Mouse (Mus musculus) neural tube, embryonic 14.5 days (tissue): Measurements from ENCODE around the gene Wnt3a. TPM values are rescaled to one million over a fixed set of nuclear protein-coding genes. Genes with fewer than 3 reads are reported as not detected.

Experiments
- ATAC-seq: fragments of 200-750 bp; cut with Nextera tagmentation; 2 replicates; pipeline ENCODE4 v1.8.0; 2017; ENCODE audit warnings: low read depth, mild to moderate bottlenecking, moderate TSS enrichment, moderate library complexity
- H3K27ac ChIP-seq: fragments of 300-500 bp; sonication (generic); 2 replicates; pipeline ENCODE4 v1.5.1; 2014; ENCODE audit warnings: low read depth, mild to moderate bottlenecking, control low read depth, low read length, moderate library complexity, mixed read lengths
- H3K27me3 ChIP-seq: fragments of 300-500 bp; sonication (generic); 2 replicates; pipeline ENCODE4 v1.6.1; 2014; ENCODE audit warnings: low read length; ENCODE audit not compliant: control insufficient read depth, insufficient read depth
- H3K36me3 ChIP-seq: fragments of 300-500 bp; sonication (generic); 2 replicates; pipeline ENCODE4 v1.6.1; 2014; ENCODE audit warnings: low read length, mixed read lengths; ENCODE audit not compliant: control insufficient read depth, insufficient read depth
- H3K4me1 ChIP-seq: fragments of 300-500 bp; sonication (generic); 2 replicates; pipeline ENCODE4 v1.6.1; 2014; ENCODE audit warnings: low read length; ENCODE audit not compliant: control insufficient read depth, insufficient read depth
- H3K4me2 ChIP-seq: fragments of 300-500 bp; sonication (generic); 2 replicates; pipeline ENCODE4 v1.6.1; 2014; ENCODE audit warnings: mild to moderate bottlenecking, low read depth, low read length, control low read depth
- H3K4me3 ChIP-seq: fragments of 300-500 bp; sonication (generic); 2 replicates; pipeline ENCODE4 v1.5.1; 2014; ENCODE audit warnings: low read depth, low read length, control low read depth, mixed read lengths
- H3K9ac ChIP-seq: fragments of 300-500 bp; sonication (generic); replicated peaks from 2 replicates; pipeline ENCODE4 v1.6.1; 2014; ENCODE audit warnings: low read depth, mild to moderate bottlenecking, control low read depth, low read length, mixed read lengths
- H3K9me3 ChIP-seq: fragments of 300-500 bp; sonication (generic); 2 replicates; pipeline ENCODE4 v1.6.1; 2016; ENCODE audit warnings: low read length; ENCODE audit not compliant: control insufficient read depth
- WGBS: fragments of 180-500 bp; shearing (Covaris S2); extraction: QIAGEN DNeasy Blood & Tissue Kit; methylation state at CpG from one replicate; pipeline ENCODE4 v1.1.7; 2014; 5-methylcytosine and 5-hydroxymethylcytosine counted together
- polyA plus RNA-seq: library from polyadenylated mRNA; unstranded; fragments of >200 nt; fragmentation: Nextera tagmentation; extraction: Ambion mirVana; gene quantifications from 2 replicates; pipeline ENCODE4 v1.2.1, GENCODE M21; 2014

Gene Wnt3a
- polyA plus RNA-seq, 1 experiment from 2014 or later: 0.12 TPM

GRCm38 (mm10) chr11:59278047-59278446 is 12.5 kb downstream of the Wnt3a start:
- no peaks in the 10 kb centered on the region for H3K36me3 ChIP-seq
- 83% methylated on average over 4 of the region's 4 CpGs for WGBS
- no peak overlapping the region for H3K27ac ChIP-seq
- no peaks in the 10 kb centered on the region for H3K27me3 ChIP-seq
- no peak overlapping the region for H3K4me3 ChIP-seq
- no peaks in the 10 kb centered on the region for H3K9me3 ChIP-seq
- H3K4me1 ChIP-seq: no peaks in the 10 kb centered on the region
- no peak for ATAC-seq
- no peak overlapping the region for H3K4me2 ChIP-seq
- H3K9ac ChIP-seq: no peak overlapping the region

GRCm38 (mm10) chr11:59276877-59277276 is 13.7 kb downstream of the Wnt3a start:
- no peaks in the 10 kb centered on the region for H3K36me3 ChIP-seq
- 69% methylated on average over 2 of the region's 2 CpGs for WGBS

GRCm38 (mm10) chr11:59274184-59274583 is 16.4 kb downstream of the Wnt3a start:
- H3K9ac ChIP-seq: no peak overlapping the region
- no peaks in the 10 kb centered on the region for H3K27me3 ChIP-seq
- WGBS: 84% methylated on average over 3 of the region's 3 CpGs
- H3K9me3 ChIP-seq: no peaks in the 10 kb centered on the region
- no peak for ATAC-seq
- no peak overlapping the region for H3K4me3 ChIP-seq
- no peak overlapping the region for H3K27ac ChIP-seq
- H3K4me2 ChIP-seq: no peak overlapping the region
- H3K36me3 ChIP-seq: no peaks in the 10 kb centered on the region
- H3K4me1 ChIP-seq: no peaks in the 10 kb centered on the region

More at GRCm38 (mm10) chr11:59276877-59277276, 13.7 kb downstream of the Wnt3a start:
- no peak overlapping the region for H3K27ac ChIP-seq
- no peak overlapping the region for H3K4me2 ChIP-seq
- H3K4me1 ChIP-seq: no peaks in the 10 kb centered on the region
- ATAC-seq: no peak
- H3K4me3 ChIP-seq: no peak overlapping the region
- no peak overlapping the region for H3K9ac ChIP-seq
- no peaks in the 10 kb centered on the region for H3K27me3 ChIP-seq
- H3K9me3 ChIP-seq: no peaks in the 10 kb centered on the region

- H3K27me3 ChIP-seq: no peaks in the 10 kb centered on the region
- H3K27ac ChIP-seq: no peak overlapping the region
- no peaks in the 10 kb centered on the region for H3K36me3 ChIP-seq
- no peaks in the 10 kb centered on the region for H3K9me3 ChIP-seq
- H3K4me2 ChIP-seq: no peak overlapping the region
- H3K9ac ChIP-seq: no peak overlapping the region
- H3K4me3 ChIP-seq: no peak overlapping the region
- H3K4me1 ChIP-seq: peaks cover 9% of the 10 kb centered on the region
- 41% methylated on average over 6 of the region's 6 CpGs for WGBS
- ATAC-seq: no peak
Measured at GRCm38 (mm10) chr11:59266727-59267126, 23.8 kb downstream of the Wnt3a start.

- Histone ChIP-seq H3K27me3 (no peaks in the 10 kb centered on the region), H3K9ac (no peak overlapping the region), H3K27ac (no peak overlapping the region), H3K4me2 (no peak overlapping the region), H3K4me3 (no peak overlapping the region), H3K36me3 (no peaks in the 10 kb centered on the region), H3K4me1 (peaks cover 9% of the 10 kb centered on the region), H3K9me3 (no peaks in the 10 kb centered on the region)
- ATAC-seq: no peak
- 52% methylated on average over 8 of the region's 8 CpGs for WGBS
Measured at GRCm38 (mm10) chr11:59265154-59265813, 25.3 kb downstream of the Wnt3a start.

GRCm38 (mm10) chr11:59264593-59264992 is 26.0 kb downstream of the Wnt3a start:
- H3K27me3 ChIP-seq: no peaks in the 10 kb centered on the region
- peak overlapping the region; percentile 76 for H3K9ac ChIP-seq
- peak overlapping the region; percentile 75 for H3K4me2 ChIP-seq
- peaks cover 9% of the 10 kb centered on the region for H3K4me1 ChIP-seq
- H3K36me3 ChIP-seq: no peaks in the 10 kb centered on the region
- 4% methylated on average over 8 of the region's 8 CpGs for WGBS
- H3K4me3 ChIP-seq: peak overlapping the region; percentile 43
- H3K9me3 ChIP-seq: no peaks in the 10 kb centered on the region
- peak; percentile 26; the same call in 1 of the 2 replicates for ATAC-seq
- peak overlapping the region; percentile 28; the same call in 1 of the 2 replicates for H3K27ac ChIP-seq

GRCm38 (mm10) chr11:59263870-59264563 is 26.5 kb downstream of the Wnt3a start:
- Histone ChIP-seq H3K9ac (peak overlapping the region; percentile 76), H3K27ac (peak overlapping the region; percentile 28; the same call in 1 of the 2 replicates), H3K36me3 (no peaks in the 10 kb centered on the region), H3K27me3 (no peaks in the 10 kb centered on the region), H3K4me2 (peak overlapping the region; percentile 75), H3K4me1 (peaks cover 9% of the 10 kb centered on the region), H3K9me3 (no peaks in the 10 kb centered on the region), H3K4me3 (peak overlapping the region; percentile 43)
- WGBS: under 1% methylated on average over 56 of the region's 56 CpGs
- peak; percentile 93 for ATAC-seq

GRCm38 (mm10) chr11:59262308-59262707 is 28.2 kb downstream of the Wnt3a start:
- Histone ChIP-seq H3K4me3 (no peak overlapping the region), H3K9ac (no peak overlapping the region), H3K4me2 (no peak overlapping the region), H3K27ac (no peak overlapping the region), H3K4me1 (peaks cover 9% of the 10 kb centered on the region), H3K27me3 (no peaks in the 10 kb centered on the region), H3K9me3 (no peaks in the 10 kb centered on the region), H3K36me3 (no peaks in the 10 kb centered on the region)
- no peak for ATAC-seq

- Histone ChIP-seq H3K4me1 (peaks cover 9% of the 10 kb centered on the region), H3K9me3 (no peaks in the 10 kb centered on the region), H3K4me2 (no peak overlapping the region), H3K9ac (no peak overlapping the region), H3K27me3 (no peaks in the 10 kb centered on the region), H3K36me3 (no peaks in the 10 kb centered on the region), H3K4me3 (no peak overlapping the region), H3K27ac (no peak overlapping the region)
- WGBS: 90% methylated on average over 10 of the region's 10 CpGs
- ATAC-seq: no peak
Measured at GRCm38 (mm10) chr11:59260706-59261493, 29.7 kb downstream of the Wnt3a start.
